Mouse (Mus musculus): ENCODE measurements around the gene Olfr994. TPM values are rescaled to one million over a fixed set of nuclear protein-coding genes. Genes with fewer than 3 reads are reported as not detected.

Olfr994 gene
- total and polyA plus RNA-seq, 3 experiments, result not detected

DNA sequence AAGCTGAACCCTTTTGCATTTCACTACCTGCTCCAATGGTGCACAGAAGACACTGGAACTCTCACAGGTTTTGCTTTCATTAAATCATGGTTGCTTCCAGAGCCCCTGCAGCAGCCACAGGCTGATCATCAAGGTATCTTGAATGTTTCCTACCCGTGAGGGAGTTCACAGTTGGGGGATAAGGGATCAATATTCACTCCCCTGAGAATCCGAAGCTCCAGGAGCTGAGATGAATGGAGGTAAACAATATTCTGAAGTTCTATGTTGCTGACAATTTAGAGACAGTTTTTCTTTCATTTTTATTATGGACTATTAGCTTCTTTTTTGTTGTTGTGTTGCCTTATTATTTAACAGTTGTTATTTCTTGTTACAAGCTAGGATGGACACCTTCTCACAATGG, 26.9 kb downstream of the Olfr994 start, which contains the start of gene Olfr992:
Gene Olfr992 (minus strand): TSS at position 101 of the 400 bp plus-strand sequence.
- H3K4me1 ChIP-seq (ENCODE audit: control insufficient read depth, insufficient read depth, low read length), result no peaks in the 10 kb centered on the region
- no peaks in the 10 kb centered on the region for H3K79me2 ChIP-seq (replicated peaks; ENCODE audit: control insufficient read depth, insufficient read depth, low read length)
- 63% methylated on average over 2 of the region's 2 CpGs for WGBS
- no peaks in the 10 kb centered on the region for H3K36me3 ChIP-seq (ENCODE audit: control insufficient read depth, insufficient read depth, low read length)
- no peak for DNase-seq
- no peak within 1 kb of the TSS for H3K9ac ChIP-seq (ENCODE audit: low read depth, low read length)
- intact Hi-C loops (cut with DNase I), result no loop called here
- no peak within 1 kb of the TSS for H3K4me3 ChIP-seq
- H3K27me3 ChIP-seq (ENCODE audit: control insufficient read depth, insufficient read depth, low read length), result no peaks in the 10 kb centered on the region
- TF ChIP-seq CTCF (IDR thresholded peaks at IDR 0.05) (no peak), POLR2A (IDR thresholded peaks at IDR 0.05; ENCODE audit: insufficient read depth, low read depth, low read length) (no peak), EP300 (IDR thresholded peaks at IDR 0.05; ENCODE audit: insufficient read depth, low read depth, low read length) (no peak)
- H3K27ac ChIP-seq, result no peak within 1 kb of the TSS

Other genes with a start within 250 kb of the Olfr994 start
- gene Lrrc55, start 239.3 kb downstream of the Olfr994 start, total RNA-seq (2021), result 1 to 10 TPM in 1 of 2 experiments, under 1 TPM in 1; 0.81 to 1.6 TPM
- gene Lrrc55, start 239.3 kb downstream of the Olfr994 start, polyA plus RNA-seq (2012; rRNA removed), result 1.3 and 3.1 TPM in 2 replicates
- gene Olfr987, start 97.1 kb downstream of the Olfr994 start, total RNA-seq (2021), result not detected
- not detected in 2 replicates for gene Olfr987, start 97.1 kb downstream of the Olfr994 start, polyA plus RNA-seq (2012; rRNA removed)
- not detected for gene Olfr988, start 73.2 kb downstream of the Olfr994 start, total RNA-seq (2021)
- not detected in 2 replicates for gene Olfr988, start 73.2 kb downstream of the Olfr994 start, polyA plus RNA-seq (2012; rRNA removed)
- not detected for gene Olfr992, start 27.0 kb downstream of the Olfr994 start, total RNA-seq (2021)
- gene Olfr992, start 27.0 kb downstream of the Olfr994 start, polyA plus RNA-seq (2012; rRNA removed), result not detected in 2 replicates
- gene Olfr993, start 21.6 kb downstream of the Olfr994 start, total RNA-seq (2021), result not detected
- gene Olfr993, start 21.6 kb downstream of the Olfr994 start, polyA plus RNA-seq (2012; rRNA removed), result not detected in 2 replicates
- gene Olfr995, start 7.2 kb upstream of the Olfr994 start, total RNA-seq (2021), result not detected
- gene Olfr995, start 7.2 kb upstream of the Olfr994 start, polyA plus RNA-seq (2012; rRNA removed), result not detected in 2 replicates
- gene 4833423E24Rik, start 82.6 kb upstream of the Olfr994 start, total RNA-seq (2021), result not detected
- 0.12 TPM in 1 of 2 replicates, not detected in the other for gene 4833423E24Rik, start 82.6 kb upstream of the Olfr994 start, polyA plus RNA-seq (2012; rRNA removed)
- not detected for gene Olfr996, start 142.8 kb upstream of the Olfr994 start, total RNA-seq (2021)
- not detected in 2 replicates for gene Olfr996, start 142.8 kb upstream of the Olfr994 start, polyA plus RNA-seq (2012; rRNA removed)
- not detected for gene Olfr998, start 152.5 kb upstream of the Olfr994 start, total RNA-seq (2021)
- gene Olfr998, start 152.5 kb upstream of the Olfr994 start, polyA plus RNA-seq (2012; rRNA removed), result not detected in 2 replicates
- not detected for gene Olfr1000, start 175.5 kb upstream of the Olfr994 start, total RNA-seq (2021)
- not detected in 2 replicates for gene Olfr1000, start 175.5 kb upstream of the Olfr994 start, polyA plus RNA-seq (2012; rRNA removed)
- not detected for gene Olfr1002, start 214.3 kb upstream of the Olfr994 start, total RNA-seq (2021)
- not detected in 2 replicates for gene Olfr1002, start 214.3 kb upstream of the Olfr994 start, polyA plus RNA-seq (2012; rRNA removed)
- gene Olfr154, start 228.0 kb upstream of the Olfr994 start, total RNA-seq (2021), result not detected
- gene Olfr154, start 228.0 kb upstream of the Olfr994 start, polyA plus RNA-seq (2012; rRNA removed), result not detected in 2 replicates
- gene Olfr1006, start 242.3 kb upstream of the Olfr994 start, total RNA-seq (2021), result not detected
- not detected in 2 replicates for gene Olfr1006, start 242.3 kb upstream of the Olfr994 start, polyA plus RNA-seq (2012; rRNA removed)

All from heart, adult 2 months (tissue).